Mouse (Mus musculus) left cerebral cortex, adult 2 months (tissue): Measurements from ENCODE around the gene Asb8. TPM values are rescaled to one million over a fixed set of nuclear protein-coding genes. Genes with fewer than 3 reads are reported as not detected.

Experiments
- DNase-seq, 2 experiments: peaks; one replicate each; pipeline ENCODE4 v3.0.0; 2021 to 2022; ENCODE audit warnings: low spot score in 2 of 2, mixed read lengths in 1 of 2; ENCODE audit errors: extremely low spot score in 1 of 2
- H3K27ac ChIP-seq: fragments of 200-600 bp; 2 replicates; pipeline ENCODE4 v1.8.1; 2022
- H3K4me3 ChIP-seq: fragments of 200-600 bp; 2 replicates; pipeline ENCODE4 v1.8.1; 2022
- CTCF ChIP-seq: fragments of 200-600 bp; IDR thresholded peaks from 2 replicates; pipeline ENCODE4 v1.8.1; 2022; ENCODE audit warnings: antibody characterized with exemption, mild to moderate bottlenecking, moderate library complexity
- intact Hi-C: fragments of 180-260 bp; cut with DNase I; formaldehyde crosslinking; loops from one replicate; pipeline ENCODE4 v1.15.1; 2025
- total RNA-seq, 2 experiments: library from RNA; stranded (reverse); gene quantifications; 2 replicates each; pipeline ENCODE4 v1.2.3; 2021

Gene Asb8
- total RNA-seq, 2 experiments from 2014 or later = 46.2 to 51.8 TPM

GRCm38 (mm10) chr15:98172113-98172512 is 6.7 kb upstream of the Asb8 start:
- no peak for TF ChIP-seq CTCF
- no peak overlapping the region; the same call in 1 of the 2 replicates for H3K27ac ChIP-seq
- no peak overlapping the region for H3K4me3 ChIP-seq
- DNase-seq = no peak
- intact Hi-C loops = loop anchor here (2.0 to 5.0 kb wide), 3 partner anchors 65 to 210 kb away; partner anchors contain the start of genes Pfkm, Senp1 and Tmem106c

- Histone ChIP-seq H3K27ac (peak overlapping the region; percentile 59), H3K4me3 (peak overlapping the region; percentile 28; the same call in 1 of the 2 replicates)
- intact Hi-C loops = loop anchor here (5.0 kb wide), 2 partner anchors 64 to 209 kb away; partner anchors contain the start of gene Tmem106c
- TF ChIP-seq CTCF = no peak
- DNase-seq = no peak
Observed at GRCm38 (mm10) chr15:98170917-98171316, 5.5 kb upstream of the Asb8 start.

DNA sequence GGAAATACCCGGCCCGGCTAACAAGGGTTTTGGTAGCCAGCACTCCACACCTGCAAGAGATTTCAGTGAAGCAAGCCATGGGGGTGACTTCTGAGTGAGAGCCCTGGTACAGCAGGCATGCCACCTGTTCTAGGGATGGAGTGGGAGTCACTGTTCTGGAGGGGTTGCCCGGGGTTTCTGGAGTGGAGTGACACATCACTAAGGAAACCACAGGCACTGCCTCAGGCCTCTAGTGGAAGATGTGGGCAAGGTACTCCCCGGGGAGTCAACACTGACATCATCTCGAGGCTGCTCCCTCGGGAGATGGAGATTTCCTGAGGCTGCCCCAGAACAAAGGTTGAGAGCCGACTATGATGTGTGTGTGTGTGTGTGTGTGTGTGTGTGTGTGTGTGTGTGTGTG is 4.9 kb upstream of the Asb8 start:
- Histone ChIP-seq H3K4me3 (peak overlapping the region; percentile 83), H3K27ac (no peak overlapping the region; the same call in 1 of the 2 replicates)
- intact Hi-C loops = loop anchor here (5.0 kb wide), 2 partner anchors 63 to 208 kb away; partner anchors contain the start of gene Tmem106c
- peak; percentile 54 to 62 for DNase-seq
- TF ChIP-seq CTCF = no peak; the same call in 1 of the 2 replicates

GRCm38 (mm10) chr15:98168622-98169004 is 3.2 kb upstream of the Asb8 start:
- no peak for TF ChIP-seq CTCF
- Histone ChIP-seq H3K4me3 (peak overlapping the region; percentile 83), H3K27ac (peak overlapping the region; percentile 94; the same call in 1 of the 2 replicates)
- intact Hi-C loops = loop anchor here (10.0 kb wide), 1 partner anchor 314 kb away; no protein-coding TSS in a partner anchor
- no peak for DNase-seq

GRCm38 (mm10) chr15:98167645-98168621 is 2.5 kb upstream of the Asb8 start:
- peak overlapping the region; percentile 94 for H3K27ac ChIP-seq
- no peak for TF ChIP-seq CTCF
- intact Hi-C loops = loop anchor here (2.0 to 10.0 kb wide), 2 partner anchors 19 to 313 kb away; no protein-coding TSS in a partner anchor
- H3K4me3 ChIP-seq = peak overlapping the region; percentile 83
- DNase-seq = peak; percentile 91

GRCm38 (mm10) chr15:98166963-98167644 is 1.7 kb upstream of the Asb8 start, which contains the start of gene Ccdc184:
Gene Ccdc184, plus strand, starts transcription at chr15:98167158.
- Histone ChIP-seq H3K4me3 (peak within 1 kb of the TSS; percentile 83), H3K27ac (peak within 1 kb of the TSS; percentile 94)
- no peak for TF ChIP-seq CTCF
- no peak for DNase-seq
- intact Hi-C loops = loop anchor here (2.0 to 10.0 kb wide), 2 partner anchors 18 to 312 kb away; no protein-coding TSS in a partner anchor

DNA sequence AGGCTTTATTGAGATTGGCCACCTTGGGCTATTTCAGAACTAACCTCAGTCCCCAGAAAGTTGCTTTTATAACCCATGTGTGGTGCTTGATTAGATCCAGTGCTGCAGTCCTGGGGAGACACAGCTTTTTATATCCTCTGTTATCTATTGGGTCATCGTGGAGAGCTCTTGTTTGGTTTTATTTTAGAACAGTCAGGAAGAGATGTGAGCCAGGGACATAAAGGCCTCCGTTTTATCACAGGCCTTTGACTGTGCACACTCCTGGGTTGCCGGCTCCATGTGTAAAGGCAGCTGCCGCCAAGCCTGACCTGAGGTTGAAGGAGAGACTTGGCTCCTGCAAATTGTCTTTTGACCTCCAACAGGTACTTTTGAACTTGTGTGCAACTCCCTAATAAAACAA is 2.9 kb downstream of the Asb8 start:
- intact Hi-C loops = loop anchor here (10.0 kb wide), 1 partner anchor 308 kb away; no protein-coding TSS in a partner anchor
- Histone ChIP-seq H3K4me3 (no peak overlapping the region), H3K27ac (no peak overlapping the region)
- no peak for DNase-seq
- TF ChIP-seq CTCF = no peak

DNA sequence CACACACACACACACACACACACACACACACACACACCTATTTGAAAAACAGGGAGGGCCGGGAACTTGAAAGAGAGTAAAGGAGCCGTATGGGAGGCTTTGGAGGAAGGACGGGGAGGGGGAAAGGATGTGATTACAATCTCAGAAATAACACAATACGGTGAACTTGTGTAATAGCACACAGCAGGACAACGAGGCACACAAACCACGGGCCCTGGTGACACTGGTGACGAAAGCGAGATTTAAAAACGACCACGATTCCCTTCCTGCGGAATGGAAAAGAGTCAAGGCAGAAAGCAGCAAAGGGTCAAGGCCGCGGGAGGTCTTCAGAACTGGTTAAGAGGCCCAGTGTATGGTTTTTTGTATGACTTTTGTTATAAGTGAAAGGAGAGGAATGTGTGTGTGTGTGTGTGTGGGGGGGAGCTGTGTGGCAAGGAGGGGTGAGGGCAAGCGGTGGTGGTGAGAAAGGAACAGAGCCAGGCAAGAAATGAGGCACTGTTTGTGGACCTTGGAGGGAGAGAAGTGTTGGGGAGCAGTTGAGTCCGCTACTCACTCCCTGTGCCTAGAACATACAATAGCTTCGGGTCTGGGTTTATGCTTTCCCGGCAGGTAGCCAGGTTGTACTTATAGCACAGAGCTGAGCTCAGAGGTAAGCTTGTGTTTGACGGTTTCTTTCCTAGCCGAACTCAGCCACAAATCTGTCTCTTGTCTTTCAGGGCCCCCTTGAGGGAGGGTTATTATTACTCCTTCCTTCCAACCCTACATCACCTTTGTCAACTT is 4.2 kb downstream of the Asb8 start:
- no peak for TF ChIP-seq CTCF
- DNase-seq = no peak
- no peak overlapping the region for H3K27ac ChIP-seq
- intact Hi-C loops = loop anchor here (10.0 kb wide), 1 partner anchor 306 kb away; no protein-coding TSS in a partner anchor
- H3K4me3 ChIP-seq = no peak overlapping the region

GRCm38 (mm10) chr15:98157253-98157652 is 8.2 kb downstream of the Asb8 start:
- Histone ChIP-seq H3K4me3 (no peak overlapping the region), H3K27ac (no peak overlapping the region)
- intact Hi-C loops = no loop called here
- no peak for DNase-seq
- no peak for TF ChIP-seq CTCF

DNA sequence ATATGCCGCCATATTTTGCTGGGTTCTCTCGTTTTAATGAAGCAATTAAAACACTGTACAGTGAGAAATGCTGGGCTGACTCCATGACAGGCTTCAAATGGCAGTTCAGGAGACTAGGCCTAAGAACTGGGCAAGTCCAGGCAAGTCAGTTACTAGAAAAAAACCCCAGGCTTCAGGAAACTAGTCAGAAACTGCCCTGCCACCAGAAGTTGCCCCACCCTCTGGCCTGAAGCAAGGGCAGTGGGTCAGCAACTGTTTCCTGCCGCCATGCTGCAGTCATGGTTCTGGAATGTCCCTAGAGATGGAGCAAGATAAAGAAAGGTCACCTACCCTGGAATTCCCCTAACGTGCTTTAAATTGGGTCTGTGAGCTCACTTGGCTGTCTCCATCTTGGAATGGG is 9.5 kb downstream of the Asb8 start:
- no peak overlapping the region for H3K4me3 ChIP-seq
- no peak for DNase-seq
- intact Hi-C loops = no loop called here
- no peak for TF ChIP-seq CTCF
- no peak overlapping the region for H3K27ac ChIP-seq

GRCm38 (mm10) chr15:98155272-98155671 is 10.2 kb downstream of the Asb8 start:
- no peak for DNase-seq
- intact Hi-C loops = no loop called here
- TF ChIP-seq CTCF = no peak
- no peak overlapping the region for H3K27ac ChIP-seq
- no peak overlapping the region for H3K4me3 ChIP-seq
